Mouse (Mus musculus) midbrain, embryonic 12.5 days (tissue): ENCODE results near the gene Swap70. TPM values are rescaled to one million over a fixed set of nuclear protein-coding genes. Genes with fewer than 3 reads are reported as not detected.

Source experiments
- ATAC-seq: fragments of 200-750 bp; cut with Nextera tagmentation; 2 replicates; pipeline ENCODE4 v1.8.0; 2017; ENCODE audit warnings: low read depth, moderate TSS enrichment, moderate library complexity; ENCODE audit not compliant: low FRiP score
- H3K27ac ChIP-seq: fragments of 300-500 bp; sonication (generic); replicated peaks from 2 replicates; pipeline ENCODE4 v1.5.1; 2016; ENCODE audit warnings: mild to moderate bottlenecking
- H3K27me3 ChIP-seq: fragments of 300-500 bp; sonication (generic); 2 replicates; pipeline ENCODE4 v1.6.1; 2016; ENCODE audit warnings: mild to moderate bottlenecking
- H3K36me3 ChIP-seq: fragments of 300-500 bp; sonication (generic); 2 replicates; pipeline ENCODE4 v1.6.1; 2016
- H3K4me1 ChIP-seq: fragments of 300-500 bp; sonication (generic); 2 replicates; pipeline ENCODE4 v1.6.1; 2016
- H3K4me2 ChIP-seq: fragments of 300-500 bp; sonication (generic); replicated peaks from 2 replicates; pipeline ENCODE4 v1.6.1; 2016; ENCODE audit warnings: mild to moderate bottlenecking, moderate library complexity
- H3K4me3 ChIP-seq: fragments of 300-500 bp; sonication (generic); 2 replicates; pipeline ENCODE4 v1.5.1; 2016; ENCODE audit warnings: mild to moderate bottlenecking
- H3K9ac ChIP-seq: fragments of 300-500 bp; sonication (generic); replicated peaks from 2 replicates; pipeline ENCODE4 v1.6.1; 2016; ENCODE audit warnings: mild to moderate bottlenecking, moderate library complexity
- H3K9me3 ChIP-seq: fragments of 300-500 bp; sonication (generic); 2 replicates; pipeline ENCODE4 v1.6.1; 2016; ENCODE audit warnings: mild to moderate bottlenecking
- WGBS: fragments of 180-500 bp; shearing (Covaris S2); methylation state at CpG from one replicate; pipeline ENCODE4 v1.1.7; 2016; 5-methylcytosine and 5-hydroxymethylcytosine counted together
- polyA plus RNA-seq: library from polyadenylated mRNA; unstranded; fragments of >200 nt; fragmentation: Nextera tagmentation; extraction: Ambion mirVana; gene quantifications from 2 replicates; pipeline ENCODE4 v1.2.1, GENCODE M21; 2016

Gene Swap70
- polyA plus RNA-seq, 1 experiment from 2014 or later: 19.2 TPM

GRCm38 (mm10) chr7:110289647-110290046 lies 68.1 kb downstream of the Swap70 start:
- Histone ChIP-seq H3K36me3 (no peaks in the 10 kb centered on the region), H3K27ac (no peak overlapping the region), H3K9ac (no peak overlapping the region), H3K9me3 (no peaks in the 10 kb centered on the region), H3K4me2 (no peak overlapping the region), H3K4me3 (no peak overlapping the region), H3K4me1 (0 out of 2 replicates have a peak, but pooled peaks cover 3% of the 10 kb centered on the region), H3K27me3 (no peaks in the 10 kb centered on the region)
- 82% methylated on average over 4 of the region's 4 CpGs for WGBS
- ATAC-seq: no peak

GRCm38 (mm10) chr7:110296889-110297603 lies 75.5 kb downstream of the Swap70 start:
- H3K4me1 ChIP-seq: peaks cover 7% of the 10 kb centered on the region
- no peak overlapping the region for H3K9ac ChIP-seq
- ATAC-seq: peak; percentile 34; the same call in 1 of the 2 replicates
- WGBS: 35% methylated on average over 17 of the region's 17 CpGs
- 0 out of 2 replicates have a peak overlapping the region, but pooled peaks have one; percentile 3 for H3K27ac ChIP-seq
- no peaks in the 10 kb centered on the region for H3K9me3 ChIP-seq
- H3K4me3 ChIP-seq: no peak overlapping the region
- H3K27me3 ChIP-seq: no peaks in the 10 kb centered on the region
- H3K4me2 ChIP-seq: no peak overlapping the region
- no peaks in the 10 kb centered on the region for H3K36me3 ChIP-seq

- no peak overlapping the region for H3K9ac ChIP-seq
- ATAC-seq: no peak
- no peaks in the 10 kb centered on the region for H3K9me3 ChIP-seq
- no peak overlapping the region for H3K4me2 ChIP-seq
- no peaks in the 10 kb centered on the region for H3K27me3 ChIP-seq
- H3K27ac ChIP-seq: 0 out of 2 replicates have a peak overlapping the region, but pooled peaks have one; percentile 3
- H3K36me3 ChIP-seq: no peaks in the 10 kb centered on the region
- peaks cover 7% of the 10 kb centered on the region for H3K4me1 ChIP-seq
- no peak overlapping the region for H3K4me3 ChIP-seq
- 66% methylated on average over 4 of the region's 4 CpGs for WGBS
Observed at GRCm38 (mm10) chr7:110297611-110298010, 76.1 kb downstream of the Swap70 start.

- WGBS: 86% methylated on average over 7 of the region's 7 CpGs
- Histone ChIP-seq H3K9me3 (no peaks in the 10 kb centered on the region), H3K27ac (no peak overlapping the region), H3K4me3 (no peak overlapping the region), H3K4me2 (no peak overlapping the region), H3K9ac (no peak overlapping the region), H3K36me3 (no peaks in the 10 kb centered on the region), H3K27me3 (no peaks in the 10 kb centered on the region), H3K4me1 (peaks cover 7% of the 10 kb centered on the region)
- ATAC-seq: no peak
Observed at GRCm38 (mm10) chr7:110298090-110298489, 76.6 kb downstream of the Swap70 start.

GRCm38 (mm10) chr7:110298739-110299410 lies 77.4 kb downstream of the Swap70 start:
- Histone ChIP-seq H3K27ac (no peak overlapping the region), H3K9me3 (no peaks in the 10 kb centered on the region), H3K4me2 (no peak overlapping the region), H3K27me3 (no peaks in the 10 kb centered on the region), H3K4me3 (no peak overlapping the region), H3K4me1 (peaks cover 7% of the 10 kb centered on the region), H3K36me3 (no peaks in the 10 kb centered on the region), H3K9ac (no peak overlapping the region)
- WGBS: 93% methylated on average over 17 of the region's 17 CpGs
- ATAC-seq: no peak

GRCm38 (mm10) chr7:110302886-110303285 lies 81.4 kb downstream of the Swap70 start:
- Histone ChIP-seq H3K9ac (no peak overlapping the region), H3K9me3 (no peaks in the 10 kb centered on the region), H3K27me3 (no peaks in the 10 kb centered on the region), H3K4me2 (no peak overlapping the region), H3K36me3 (peaks cover 12% of the 10 kb centered on the region), H3K4me1 (peaks cover 8% of the 10 kb centered on the region; the same call in 1 of the 2 replicates), H3K27ac (no peak overlapping the region), H3K4me3 (no peak overlapping the region)
- no peak for ATAC-seq
- 87% methylated on average over 6 of the region's 6 CpGs for WGBS

- H3K27me3 ChIP-seq: no peaks in the 10 kb centered on the region
- no peak overlapping the region for H3K4me3 ChIP-seq
- H3K9me3 ChIP-seq: no peaks in the 10 kb centered on the region
- H3K27ac ChIP-seq: no peak overlapping the region
- peaks cover 30% of the 10 kb centered on the region for H3K36me3 ChIP-seq
- H3K4me2 ChIP-seq: no peak overlapping the region
- H3K9ac ChIP-seq: no peak overlapping the region
- ATAC-seq: no peak
- peaks cover 8% of the 10 kb centered on the region; the same call in 1 of the 2 replicates for H3K4me1 ChIP-seq
- 96% methylated on average over 4 of the region's 4 CpGs for WGBS
Observed at GRCm38 (mm10) chr7:110305486-110305885, 84.0 kb downstream of the Swap70 start.

- H3K36me3 ChIP-seq: peaks cover 36% of the 10 kb centered on the region
- H3K9me3 ChIP-seq: no peaks in the 10 kb centered on the region
- no peak overlapping the region for H3K27ac ChIP-seq
- H3K4me2 ChIP-seq: no peak overlapping the region
- WGBS: 67% methylated on average over 5 of the region's 5 CpGs
- ATAC-seq: no peak
- H3K4me1 ChIP-seq: peaks cover 8% of the 10 kb centered on the region; the same call in 1 of the 2 replicates
- no peak overlapping the region for H3K9ac ChIP-seq
- no peaks in the 10 kb centered on the region for H3K27me3 ChIP-seq
- no peak overlapping the region for H3K4me3 ChIP-seq
Observed at GRCm38 (mm10) chr7:110306281-110306680, 84.8 kb downstream of the Swap70 start.

GRCm38 (mm10) chr7:110307741-110308140 lies 86.2 kb downstream of the Swap70 start:
- ATAC-seq: no peak
- Histone ChIP-seq H3K4me2 (no peak overlapping the region), H3K27me3 (no peaks in the 10 kb centered on the region), H3K4me3 (no peak overlapping the region), H3K9ac (no peak overlapping the region), H3K4me1 (peaks cover 8% of the 10 kb centered on the region; the same call in 1 of the 2 replicates), H3K36me3 (peaks cover 50% of the 10 kb centered on the region), H3K9me3 (no peaks in the 10 kb centered on the region), H3K27ac (no peak overlapping the region)
- WGBS: 89% methylated on average over 11 of the region's 11 CpGs

- Histone ChIP-seq H3K4me2 (no peak overlapping the region), H3K27ac (no peak overlapping the region), H3K9ac (no peak overlapping the region), H3K9me3 (no peaks in the 10 kb centered on the region), H3K4me1 (peaks cover 8% of the 10 kb centered on the region; the same call in 1 of the 2 replicates), H3K36me3 (peaks cover 66% of the 10 kb centered on the region), H3K4me3 (no peak overlapping the region), H3K27me3 (no peaks in the 10 kb centered on the region)
- WGBS: 97% methylated on average over 8 of the region's 8 CpGs
- no peak for ATAC-seq
Observed at GRCm38 (mm10) chr7:110309246-110309645, 87.7 kb downstream of the Swap70 start.

GRCm38 (mm10) chr7:110313392-110314055 lies 92.0 kb downstream of the Swap70 start:
- H3K27me3 ChIP-seq: no peaks in the 10 kb centered on the region
- no peak overlapping the region for H3K9ac ChIP-seq
- WGBS: 91% methylated on average over 9 of the region's 9 CpGs
- H3K4me1 ChIP-seq: no peaks in the 10 kb centered on the region
- H3K4me3 ChIP-seq: no peak overlapping the region
- H3K9me3 ChIP-seq: no peaks in the 10 kb centered on the region
- no peak overlapping the region for H3K4me2 ChIP-seq
- ATAC-seq: no peak
- peaks cover 79% of the 10 kb centered on the region for H3K36me3 ChIP-seq
- H3K27ac ChIP-seq: no peak overlapping the region

- Histone ChIP-seq H3K9me3 (no peaks in the 10 kb centered on the region), H3K9ac (no peak overlapping the region), H3K36me3 (peaks cover 78% of the 10 kb centered on the region), H3K27me3 (no peaks in the 10 kb centered on the region), H3K4me3 (no peak overlapping the region), H3K4me1 (no peaks in the 10 kb centered on the region), H3K4me2 (no peak overlapping the region), H3K27ac (no peak overlapping the region)
- no peak for ATAC-seq
- 93% methylated on average over 7 of the region's 7 CpGs for WGBS
Observed at GRCm38 (mm10) chr7:110314401-110314890, 92.9 kb downstream of the Swap70 start.
